ENCODE assay signal across 24 mouse cellular contexts in genomic region chrX:102064062-102064461, GRCm38 (mm10).
"Had no signal": no experiment of that assay in that cellular context is flagged by ENCODE, and none has a peak within 500 bp of the region (broad histone marks: within the 10 kb centered on the region; RNA-seq: fewer than 3 reads in every experiment).

No protein-coding gene starts in this region.

- H3K4me1 ChIP-seq: stomach, embryonic 15.5 days had no signal

- H3K9me3 ChIP-seq: limb, embryonic 13.5 days; liver, embryonic 12.5 days; liver, embryonic 15.5 days; lung, embryonic 15.5 days; megakaryocyte, embryonic 14.5 days; midbrain, embryonic 15.5 days; neural tube, embryonic 12.5 days; neural tube, embryonic 15.5 days; stomach, embryonic 15.5 days had no signal

- H3K36me3 ChIP-seq: limb, embryonic 13.5 days; liver, embryonic 12.5 days; liver, embryonic 15.5 days; lung, embryonic 15.5 days; midbrain, embryonic 15.5 days; neural tube, embryonic 12.5 days; neural tube, embryonic 15.5 days; stomach, embryonic 15.5 days had no signal

- H3K27me3 ChIP-seq: lung, embryonic 15.5 days; midbrain, embryonic 15.5 days; neural tube, embryonic 12.5 days; stomach, embryonic 15.5 days had no signal

- H3K4me2 ChIP-seq: limb, embryonic 13.5 days; liver, embryonic 12.5 days; liver, embryonic 15.5 days; lung, embryonic 15.5 days; midbrain, embryonic 11.5 days; midbrain, embryonic 15.5 days; neural tube, embryonic 12.5 days; neural tube, embryonic 15.5 days; stomach, embryonic 15.5 days had no signal

- H3K27ac ChIP-seq: kidney, postnatal 0 days; layer of hippocampus, adult 2 months; limb, embryonic 13.5 days; liver, embryonic 12.5 days; liver, embryonic 15.5 days; lung, embryonic 15.5 days; midbrain, embryonic 15.5 days; neural tube, embryonic 12.5 days; neural tube, embryonic 15.5 days; stomach, embryonic 15.5 days had no signal

- H3K4me3 ChIP-seq: layer of hippocampus, adult 2 months; limb, embryonic 13.5 days; liver, embryonic 12.5 days; liver, embryonic 15.5 days; lung, embryonic 15.5 days; megakaryocyte, embryonic 14.5 days; midbrain, embryonic 15.5 days; neural tube, embryonic 12.5 days; neural tube, embryonic 15.5 days; stomach, embryonic 15.5 days had no signal

- ATAC-seq: intestine, postnatal 0 days; liver, embryonic 12.5 days; midbrain, embryonic 15.5 days had no signal

- DNase-seq: kidney, adult 2 months; kidney, postnatal 25 days; layer of hippocampus, adult 9-11 months; liver; lung, adult 18-20 months; lung, postnatal 10 days; lung, postnatal 36 days; retina, postnatal 1 day; right cerebral cortex, postnatal 25 days; spleen, adult 18-20 months; thymus, postnatal 25 days had no signal

- H3K9ac ChIP-seq: limb, embryonic 13.5 days; liver, embryonic 12.5 days; liver, embryonic 15.5 days; lung, embryonic 15.5 days; midbrain, embryonic 15.5 days; neural tube, embryonic 12.5 days; neural tube, embryonic 15.5 days; stomach, embryonic 15.5 days had no signal
